Mouse (Mus musculus) heart, postnatal 4 days (tissue): Measurements from ENCODE around the gene Samd11. TPM values are rescaled to one million over a fixed set of nuclear protein-coding genes. Genes with fewer than 3 reads are reported as not detected.

ENCODE experiments used
- DNase-seq: peaks from one replicate; pipeline ENCODE4 v3.0.0; 2021
- total RNA-seq, 2 experiments: library from RNA; stranded (reverse); gene quantifications; 2 replicates each; pipeline ENCODE4 v1.2.3; 2021

Samd11 gene
- under 1 TPM; 0.16 to 0.29 TPM for total RNA-seq

GRCm38 (mm10) chr4:156255078-156255839 is at the start of gene Samd11:
Gene Samd11 (minus strand): TSS chr4:156255657.
- DNase-seq: no peak

GRCm38 (mm10) chr4:156254361-156255077 is 938 bp downstream of the Samd11 start:
- no peak for DNase-seq

- DNase-seq: no peak
These were observed 2.4 kb downstream of the Samd11 start for GRCm38 (mm10) chr4:156253043-156253442.

GRCm38 (mm10) chr4:156252619-156253018 is 2.8 kb downstream of the Samd11 start:
- DNase-seq: no peak

GRCm38 (mm10) chr4:156252140-156252539 is 3.3 kb downstream of the Samd11 start:
- no peak for DNase-seq

- no peak for DNase-seq
These were observed 4.4 kb downstream of the Samd11 start for GRCm38 (mm10) chr4:156251081-156251480.

GRCm38 (mm10) chr4:156249567-156249966 is 5.9 kb downstream of the Samd11 start:
- no peak for DNase-seq

- DNase-seq: peak; percentile 25
These were observed 18.6 kb downstream of the Samd11 start for GRCm38 (mm10) chr4:156236651-156237447.

GRCm38 (mm10) chr4:156235808-156236533 is 19.5 kb downstream of the Samd11 start, which contains the start of gene Noc2l:
Gene Noc2l (plus strand): TSS chr4:156236010.
- peak; percentile 93 for DNase-seq

- no peak for DNase-seq
These were observed 20.1 kb downstream of the Samd11 start for GRCm38 (mm10) chr4:156235360-156235770.

- peak; percentile 80 for DNase-seq
These were observed 20.7 kb downstream of the Samd11 start, which contains the start of gene Plekhn1 for GRCm38 (mm10) chr4:156234701-156235213. Gene Plekhn1 (minus strand): TSS chr4:156234857.

- DNase-seq: no peak
These were observed 21.4 kb downstream of the Samd11 start for GRCm38 (mm10) chr4:156234021-156234501.

- DNase-seq: no peak
These were observed 26.9 kb downstream of the Samd11 start for GRCm38 (mm10) chr4:156228393-156229024.

- DNase-seq: peak; percentile 69
These were observed 27.6 kb downstream of the Samd11 start for GRCm38 (mm10) chr4:156227752-156228392.

- DNase-seq: no peak
These were observed 31.2 kb downstream of the Samd11 start for GRCm38 (mm10) chr4:156224276-156224675.

- DNase-seq: no peak
These were observed 35.5 kb downstream of the Samd11 start for GRCm38 (mm10) chr4:156219936-156220335.

- DNase-seq: peak; percentile 41
These were observed 37.6 kb downstream of the Samd11 start for GRCm38 (mm10) chr4:156217838-156218237.

GRCm38 (mm10) chr4:156217022-156217669 is 38.3 kb downstream of the Samd11 start:
- DNase-seq: peak; percentile 37

GRCm38 (mm10) chr4:156216196-156216595 is 39.3 kb downstream of the Samd11 start:
- DNase-seq: no peak

GRCm38 (mm10) chr4:156215649-156216048 is 39.8 kb downstream of the Samd11 start, which contains the start of gene Perm1:
Gene Perm1 (plus strand): TSS chr4:156215868.
- DNase-seq: peak; percentile 91
